Mouse (Mus musculus) right cerebral cortex, adult 2 months (tissue): ENCODE data around the gene Cwc27.

Source experiments
- DNase-seq, 2 experiments: peaks; one replicate each; pipeline ENCODE4 v3.0.0; 2021 to 2022; ENCODE audit warnings: low spot score in 2 of 2

Cwc27 gene

GRCm38 (mm10) chr13:104779104-104779670 lies 37.8 kb downstream of the Cwc27 start:
- DNase-seq = no peak

- DNase-seq = no peak
These were observed 53.7 kb downstream of the Cwc27 start for GRCm38 (mm10) chr13:104763193-104763592.

- no peak for DNase-seq
These were observed 54.5 kb downstream of the Cwc27 start for GRCm38 (mm10) chr13:104762401-104762800.

GRCm38 (mm10) chr13:104759381-104759780 lies 57.6 kb downstream of the Cwc27 start:
- no peak for DNase-seq

- no peak for DNase-seq
These were observed 69.9 kb downstream of the Cwc27 start for GRCm38 (mm10) chr13:104747032-104747431.

- DNase-seq = no peak
These were observed 74.1 kb downstream of the Cwc27 start for GRCm38 (mm10) chr13:104742866-104743265.

GRCm38 (mm10) chr13:104729261-104730046 lies 87.5 kb downstream of the Cwc27 start:
- no peak for DNase-seq

GRCm38 (mm10) chr13:104727681-104728080 lies 89.3 kb downstream of the Cwc27 start:
- no peak for DNase-seq

- DNase-seq = no peak
These were observed 96.8 kb downstream of the Cwc27 start for GRCm38 (mm10) chr13:104720133-104720532.

- peak; percentile 32 for DNase-seq
These were observed 122.2 kb downstream of the Cwc27 start for GRCm38 (mm10) chr13:104694612-104695355.

GRCm38 (mm10) chr13:104692710-104693109 lies 124.2 kb downstream of the Cwc27 start:
- DNase-seq = no peak

GRCm38 (mm10) chr13:104685537-104685936 lies 131.4 kb downstream of the Cwc27 start:
- DNase-seq = no peak

GRCm38 (mm10) chr13:104684361-104685011 lies 132.5 kb downstream of the Cwc27 start:
- no peak for DNase-seq

- DNase-seq = no peak
These were observed 135.7 kb downstream of the Cwc27 start for GRCm38 (mm10) chr13:104681212-104681611.

GRCm38 (mm10) chr13:104661188-104661587 lies 155.8 kb downstream of the Cwc27 start:
- DNase-seq = no peak

- no peak for DNase-seq
These were observed 156.8 kb downstream of the Cwc27 start for GRCm38 (mm10) chr13:104660042-104660680.

- no peak for DNase-seq
These were observed 160.2 kb downstream of the Cwc27 start for GRCm38 (mm10) chr13:104656666-104657272.

GRCm38 (mm10) chr13:104655137-104655536 lies 161.8 kb downstream of the Cwc27 start:
- DNase-seq = no peak

GRCm38 (mm10) chr13:104651763-104652162 lies 165.2 kb downstream of the Cwc27 start:
- DNase-seq = no peak

GRCm38 (mm10) chr13:104650654-104651053 lies 166.3 kb downstream of the Cwc27 start:
- DNase-seq = no peak

- no peak for DNase-seq
These were observed 166.8 kb downstream of the Cwc27 start for GRCm38 (mm10) chr13:104650145-104650544.
